Mouse (Mus musculus): ENCODE measurements around the gene Pon3.

Pon3 gene

DNA sequence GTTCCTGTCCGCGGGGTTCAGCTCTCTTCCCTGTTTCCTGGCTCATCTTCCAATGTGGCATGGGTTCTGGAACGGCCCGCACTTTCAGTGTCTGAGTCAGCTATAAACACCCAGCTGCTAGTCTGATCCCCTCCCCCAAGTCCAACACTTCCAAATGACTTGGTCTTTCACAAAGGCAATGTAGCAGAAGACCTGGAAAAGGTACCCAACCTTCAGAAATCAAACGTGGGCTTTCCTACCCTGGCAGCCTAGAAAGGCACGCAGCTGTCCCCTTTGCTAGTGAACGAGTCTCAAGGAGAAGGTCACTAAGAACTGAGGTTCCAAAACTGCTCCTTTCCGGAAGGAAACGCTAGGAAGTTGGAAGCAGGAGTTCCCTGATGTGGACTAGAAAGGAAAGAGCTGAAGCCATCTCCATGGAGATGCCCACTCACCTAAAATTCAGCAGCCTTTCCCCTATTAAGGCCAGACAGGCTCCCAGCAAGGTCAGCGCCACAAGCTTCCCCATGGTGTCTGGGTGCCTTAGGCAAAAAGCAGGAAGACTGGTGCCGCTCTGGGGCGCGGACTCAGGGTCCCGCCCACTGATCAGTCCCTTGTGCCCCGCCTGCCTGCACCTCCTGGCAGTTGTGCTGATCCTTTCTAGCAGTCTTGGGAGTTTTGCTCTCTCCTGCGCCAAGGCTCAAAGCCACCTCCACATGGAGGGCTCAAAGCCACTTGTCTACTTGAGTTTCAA, at the start of gene Pon3:
Pon3 (minus strand) TSS at position 565 of the 730 bp plus-strand sequence.
- peak; percentile 22 to 44 for DNase-seq

DNA sequence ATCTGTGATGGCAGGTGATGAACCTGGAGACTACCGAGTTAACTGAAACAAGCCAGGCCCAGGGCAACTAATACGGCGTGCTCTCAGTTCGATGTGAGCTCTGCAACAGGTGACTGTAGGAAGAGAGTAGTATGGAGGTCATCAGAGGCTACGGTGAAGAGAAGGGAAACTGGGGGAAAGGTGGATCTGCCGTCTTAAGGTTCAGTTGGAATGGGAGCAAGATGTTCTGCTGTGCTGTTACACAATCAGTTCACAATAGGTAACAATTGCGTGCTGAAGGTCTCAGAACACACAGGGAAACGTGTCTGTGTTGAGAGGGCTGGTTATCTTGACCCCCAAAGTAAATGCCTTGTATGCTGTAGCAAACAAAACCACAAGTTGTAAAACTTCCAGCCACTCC, 48.9 kb upstream of the Pon3 start:
- DNase-seq = no peak

DNA sequence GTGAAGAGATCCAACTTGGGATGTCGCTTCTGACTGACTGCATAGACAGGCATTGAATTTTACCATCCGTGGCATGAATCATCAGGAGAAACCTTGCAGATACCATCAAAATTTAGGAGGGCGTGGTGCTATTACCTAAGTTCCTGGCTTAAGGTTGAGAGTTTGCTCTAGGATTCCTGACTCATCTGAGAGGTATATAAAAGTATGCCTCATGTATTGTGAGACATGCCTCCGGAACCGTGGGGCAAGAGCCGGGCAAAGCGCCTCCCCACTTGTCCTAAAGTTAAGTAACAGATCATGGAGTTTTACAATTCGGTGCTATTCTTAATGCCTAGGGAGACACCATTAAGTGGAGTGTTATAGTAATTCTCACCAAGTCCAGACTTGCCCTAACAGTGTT, 44.5 kb upstream of the Pon3 start:
- DNase-seq = no peak

DNA sequence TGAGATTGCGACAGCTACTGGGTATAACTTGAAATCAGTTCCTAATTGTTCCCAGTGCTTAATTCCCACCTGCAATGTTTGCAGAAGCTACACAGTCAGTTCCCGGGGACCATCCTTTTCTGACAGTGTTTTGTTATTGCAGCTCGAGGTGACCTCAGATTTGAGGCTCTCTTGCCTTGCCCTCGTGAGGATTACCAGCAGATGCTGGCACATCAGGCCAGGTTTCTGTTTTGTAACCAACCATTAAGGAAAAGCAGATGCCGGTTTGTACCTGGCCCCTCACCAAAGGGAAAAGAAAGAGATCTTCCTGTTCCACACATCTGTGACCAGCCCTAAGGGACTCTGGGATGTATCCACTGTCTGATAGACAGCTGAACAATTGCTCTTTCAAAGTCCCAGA, 43.5 kb upstream of the Pon3 start:
- DNase-seq = no peak

DNA sequence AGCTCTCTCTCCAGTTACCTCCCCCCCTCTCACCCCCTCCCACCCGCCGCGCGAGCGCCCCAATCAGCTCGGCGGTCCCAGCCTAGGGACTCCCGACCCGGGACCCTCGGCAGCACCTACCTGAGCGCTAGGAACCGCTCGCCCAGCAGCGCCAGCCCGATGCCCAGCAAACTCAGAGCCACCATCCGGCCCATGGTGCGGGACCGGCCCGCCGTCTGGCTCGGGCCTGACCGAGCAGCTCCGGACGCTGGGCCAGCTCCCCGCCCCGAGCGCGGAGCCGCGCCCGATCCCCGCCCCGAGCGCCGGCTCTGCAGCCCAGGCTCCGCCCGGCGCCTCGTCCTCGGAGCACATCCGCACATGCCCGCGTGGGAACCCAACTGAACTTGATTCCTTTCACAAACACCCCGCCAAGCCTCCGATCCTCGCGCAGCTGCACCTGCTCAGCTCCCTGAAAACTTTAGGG, 42.0 kb upstream of the Pon3 start, which contains the start of gene Pon2:
Pon2 (minus strand) TSS at position 364 of the 463 bp plus-strand sequence.
- peak; percentile 78 to 85 for DNase-seq

DNA sequence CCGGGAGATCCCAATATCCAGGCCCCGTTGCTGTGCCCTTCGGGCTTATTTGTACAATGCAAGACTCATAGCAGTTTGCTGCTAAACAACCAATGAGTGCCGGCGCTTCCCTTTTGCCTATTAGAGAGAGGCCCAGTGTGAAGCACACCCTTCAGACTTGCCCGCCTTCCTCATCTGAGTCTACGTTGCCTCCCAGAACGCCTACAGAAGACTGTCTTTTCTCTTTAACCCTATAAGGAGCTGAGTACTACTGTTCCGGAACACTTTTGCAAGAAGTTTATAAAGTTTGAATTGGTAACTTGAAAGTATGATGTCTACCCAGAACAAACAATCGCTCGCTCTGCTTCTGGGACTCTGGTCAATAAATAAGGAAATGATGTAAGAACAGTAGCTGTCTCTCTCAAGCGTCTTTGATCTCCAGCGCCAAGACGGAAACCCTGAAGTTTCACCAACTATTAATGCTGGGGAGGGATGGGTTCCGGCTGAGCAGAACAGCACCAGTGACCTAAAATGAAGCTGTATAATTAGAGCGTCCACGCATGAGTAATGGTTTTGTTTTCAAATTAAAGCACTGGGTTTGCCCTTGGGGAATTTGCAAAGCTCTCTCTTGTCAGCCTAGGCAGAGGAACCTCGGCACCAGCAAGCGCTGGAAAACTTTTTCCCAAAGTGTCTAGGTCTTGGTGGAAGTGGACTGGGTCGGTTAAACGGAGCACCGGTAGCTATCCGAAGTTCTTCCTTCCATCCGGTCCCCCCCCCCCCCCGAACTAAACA, 41.4 kb upstream of the Pon3 start:
- DNase-seq = peak; percentile 35 to 48

DNA sequence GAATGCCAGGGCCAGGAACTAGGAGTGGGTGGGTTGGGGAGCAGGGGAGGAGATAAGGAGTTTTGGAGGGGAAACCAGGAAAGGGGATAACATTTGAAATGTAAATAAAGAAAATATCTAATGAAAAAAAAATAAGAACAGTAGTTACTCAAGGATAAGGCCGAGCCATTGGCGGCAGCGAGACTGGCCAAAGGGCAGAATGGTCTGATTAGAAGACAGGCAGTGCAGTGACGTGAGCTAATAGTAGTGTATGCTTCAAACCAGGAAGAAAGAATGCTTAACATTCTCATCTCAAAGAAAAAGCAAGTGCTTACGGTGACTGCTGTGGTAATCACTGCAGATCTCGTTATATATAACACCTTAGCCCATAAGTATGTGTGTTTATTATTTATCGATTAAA, 40.0 kb upstream of the Pon3 start:
- DNase-seq = no peak

DNA sequence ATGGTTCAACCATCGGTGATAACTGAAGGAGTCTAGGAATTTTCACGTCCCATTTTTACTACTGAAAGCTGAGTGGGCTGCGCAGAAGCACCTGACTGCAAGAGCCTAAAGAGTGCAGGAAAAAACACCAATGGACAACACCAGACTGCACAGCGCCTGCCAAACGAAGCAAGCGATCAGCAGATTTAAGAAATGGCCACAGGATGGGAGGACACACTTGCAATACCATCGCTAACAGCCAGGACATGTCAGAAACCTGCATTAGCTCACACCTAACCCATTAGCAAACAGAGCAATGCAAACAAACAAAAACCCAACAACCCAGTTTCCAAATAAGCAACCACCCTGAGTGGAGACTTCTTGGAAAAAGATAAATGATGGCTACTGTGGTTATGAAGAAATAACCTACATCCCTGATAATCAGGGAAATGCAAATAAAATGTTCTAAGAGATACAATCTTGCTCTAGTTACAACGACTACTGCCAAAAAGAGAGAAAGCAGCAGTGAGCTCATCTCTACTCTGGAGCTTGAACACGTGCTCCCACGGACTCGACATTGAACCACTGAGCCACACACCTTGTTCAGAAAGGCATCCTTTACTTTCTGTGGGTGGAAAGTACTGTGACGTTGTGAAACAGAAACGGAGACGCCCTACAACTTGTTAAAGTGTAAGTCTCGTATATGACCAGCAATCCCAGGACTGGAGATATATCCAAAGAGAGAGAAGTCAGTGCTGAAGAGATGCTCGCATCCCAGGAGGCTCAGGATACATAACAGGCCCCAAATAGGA, 38.8 kb upstream of the Pon3 start:
- no peak for DNase-seq

DNA sequence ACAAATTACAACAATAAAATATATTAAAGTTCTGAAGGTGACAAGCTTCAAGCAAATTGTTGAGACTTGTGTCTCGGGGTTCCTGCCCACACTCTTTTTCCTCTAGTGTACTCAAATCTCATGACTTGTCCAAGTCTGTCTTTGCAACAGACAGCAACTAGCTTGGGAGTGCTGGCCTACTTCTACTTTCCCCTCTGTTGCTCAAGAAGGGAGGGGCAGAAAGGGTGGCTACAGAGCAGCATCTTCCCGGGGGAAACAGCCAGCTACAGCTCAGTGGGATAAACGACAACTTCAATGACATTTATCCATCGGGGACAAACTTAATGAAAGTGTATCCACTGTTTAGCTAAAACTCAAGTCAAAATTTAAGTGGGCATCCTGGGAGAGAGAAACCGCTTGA, 36.8 kb upstream of the Pon3 start:
- DNase-seq = no peak

DNA sequence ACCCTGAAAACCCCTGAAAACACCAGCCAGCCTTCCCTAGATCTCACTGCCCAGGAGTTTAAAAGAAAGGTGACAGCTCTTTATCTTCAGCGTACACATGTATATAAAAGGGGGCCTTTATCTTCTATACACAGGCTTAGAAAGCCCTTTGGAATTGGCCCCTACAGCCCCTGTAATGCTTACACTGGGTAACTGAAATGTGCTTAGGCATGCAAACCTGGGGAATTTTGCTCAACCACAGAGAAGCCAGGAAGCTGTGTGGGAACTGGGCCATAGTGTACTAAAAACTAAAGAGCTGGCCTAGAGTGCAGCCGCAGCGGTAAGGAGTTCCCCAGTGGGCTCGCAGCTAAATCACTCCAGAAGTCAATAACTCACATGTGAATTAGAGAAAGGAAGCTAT, 35.4 kb upstream of the Pon3 start:
- no peak for DNase-seq

DNA sequence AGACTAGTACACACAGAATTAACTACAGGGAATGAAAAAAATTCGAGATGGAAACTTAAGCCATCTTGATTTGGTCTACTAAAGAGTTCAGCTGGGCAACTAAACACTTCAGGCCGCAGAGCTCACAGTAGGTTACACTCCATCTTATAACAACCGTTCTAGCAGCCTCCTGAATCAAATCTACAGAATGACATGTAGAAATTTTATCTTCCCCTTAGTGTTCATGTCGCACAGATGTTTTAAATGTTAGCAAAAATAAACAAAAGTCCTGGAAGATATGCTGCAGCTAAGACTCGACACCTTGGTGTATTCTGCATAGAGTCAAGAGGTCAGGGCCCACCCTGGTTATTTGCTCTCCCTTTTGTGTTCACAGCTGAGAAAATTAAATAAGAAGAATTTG, 31.8 kb upstream of the Pon3 start:
- DNase-seq = no peak

DNA sequence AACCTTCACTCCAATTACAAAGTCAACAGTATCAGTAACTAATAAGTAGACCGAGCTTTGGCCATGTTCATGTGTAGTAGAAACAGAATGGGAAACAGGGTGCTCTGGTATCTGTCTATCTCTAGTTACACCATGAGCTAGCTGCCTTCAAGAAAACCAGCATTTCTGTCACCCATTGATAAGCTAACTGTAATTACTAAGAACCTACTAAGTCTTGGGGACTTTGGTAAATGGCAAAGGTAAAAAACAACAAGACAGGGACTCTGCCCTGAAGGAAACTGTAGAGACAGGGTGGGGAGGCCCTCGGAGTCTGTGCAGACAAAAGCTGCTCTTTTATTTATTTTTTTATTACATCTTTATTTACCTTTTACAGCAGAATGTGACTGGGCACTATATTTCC, 31.3 kb upstream of the Pon3 start:
- no peak for DNase-seq

DNA sequence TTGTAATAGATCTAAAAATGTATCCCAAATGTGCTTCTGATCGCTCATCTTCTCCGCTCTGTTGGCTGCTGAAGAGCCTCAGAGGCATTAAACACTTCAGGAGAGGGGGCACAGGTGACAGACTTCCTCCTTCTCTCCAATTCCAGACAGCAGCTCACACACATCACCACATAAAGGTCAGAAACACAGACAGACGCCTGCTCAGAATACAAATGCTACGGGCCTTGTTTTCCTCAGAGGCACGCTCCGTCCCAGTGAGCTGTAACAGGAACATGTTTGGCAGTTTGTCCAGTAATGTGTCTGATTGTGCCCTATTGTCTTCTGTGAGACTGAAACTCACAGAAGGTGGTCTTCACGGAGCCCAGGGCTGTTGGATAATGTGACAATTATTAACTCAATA, 26.3 kb upstream of the Pon3 start:
- DNase-seq = no peak

DNA sequence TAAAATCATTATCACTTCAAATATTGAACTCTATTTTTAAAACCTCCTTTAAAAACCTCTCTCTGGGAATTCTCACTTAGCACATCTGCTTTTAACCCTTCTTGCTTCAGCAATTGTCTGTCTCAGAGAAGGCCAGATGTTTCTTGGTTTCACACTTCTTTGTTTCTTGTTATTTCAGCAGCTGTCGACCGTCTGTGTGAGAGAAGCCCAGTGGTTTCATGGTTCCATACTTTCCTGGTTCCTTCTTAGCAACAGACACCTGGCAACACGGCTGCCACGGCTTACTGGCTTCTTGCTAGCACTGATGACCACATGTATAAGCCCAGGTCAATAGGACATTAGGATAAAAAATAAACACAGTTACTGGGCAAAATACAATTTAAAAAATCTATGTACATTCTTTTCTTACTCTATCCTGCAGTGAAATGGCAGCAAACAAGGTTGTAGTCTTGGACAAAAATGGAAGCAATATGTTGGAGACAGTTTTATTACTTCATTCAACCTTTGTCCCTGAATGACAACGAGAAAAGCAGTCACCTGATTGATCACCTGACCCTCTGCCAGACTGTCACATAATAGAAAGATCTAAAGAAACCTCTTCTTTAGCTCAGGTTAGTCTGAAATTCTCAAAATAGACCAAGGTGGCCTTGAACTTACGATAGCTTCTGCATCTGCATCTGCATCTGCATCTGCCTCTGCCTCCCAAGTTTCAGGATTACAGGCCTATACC, 24.7 kb upstream of the Pon3 start:
- DNase-seq = no peak

DNA sequence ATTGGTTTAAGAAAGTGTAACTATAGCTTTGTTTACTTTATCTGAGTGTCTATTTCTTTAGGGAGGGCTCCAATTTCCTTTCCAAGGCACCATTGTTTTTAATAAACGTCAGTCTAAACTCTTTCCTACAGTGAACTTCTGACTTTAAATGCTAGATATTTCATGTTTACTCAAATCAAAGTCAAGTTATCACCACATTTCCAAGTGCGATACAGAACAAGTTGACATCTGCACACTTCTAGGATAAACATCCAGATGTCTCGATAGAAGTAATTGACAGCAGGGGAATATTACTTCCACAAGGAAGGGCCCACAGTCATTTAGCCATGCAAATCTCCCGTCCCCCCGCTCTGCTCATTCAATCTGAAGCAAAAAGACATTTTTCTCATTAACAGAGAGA, 21.9 kb upstream of the Pon3 start:
- DNase-seq = no peak

DNA sequence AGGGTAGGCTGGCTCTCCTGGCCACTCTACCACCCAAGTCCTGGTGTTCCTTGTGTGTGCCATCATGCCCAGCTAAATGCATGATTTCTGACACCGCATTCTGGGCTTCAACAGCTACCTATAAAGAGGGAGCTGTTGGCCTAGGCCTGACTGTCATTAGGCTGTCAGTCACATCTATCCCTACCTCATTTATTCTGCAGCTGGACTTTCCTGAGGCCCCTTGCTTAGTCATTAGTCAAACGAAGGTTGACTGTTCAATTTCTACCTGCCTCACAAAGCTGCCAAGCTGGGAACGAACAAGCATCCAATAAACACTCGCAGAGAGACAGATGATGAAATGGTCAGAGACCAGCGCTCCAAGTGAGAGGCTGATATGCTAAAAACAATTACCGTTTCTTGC, 13.6 kb upstream of the Pon3 start:
- no peak for DNase-seq

DNA sequence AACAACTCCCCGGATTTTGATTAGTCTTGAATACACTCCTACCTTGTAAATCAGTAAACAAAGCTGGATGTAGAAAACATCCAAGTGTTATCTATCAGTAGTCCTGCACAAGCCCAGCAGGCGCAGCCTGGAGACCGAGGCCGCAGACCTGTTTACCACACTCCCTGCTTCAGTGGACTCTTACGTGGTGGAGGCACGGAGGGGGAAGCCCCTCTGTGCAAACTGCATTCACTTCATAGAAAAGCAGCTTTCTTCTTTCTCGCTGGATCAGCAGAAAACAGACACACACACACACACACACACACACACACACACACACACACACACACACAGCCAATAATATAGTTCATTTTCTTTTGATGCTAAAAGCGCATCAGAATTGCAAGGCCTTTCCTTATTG, 8.7 kb upstream of the Pon3 start:
- DNase-seq = no peak

DNA sequence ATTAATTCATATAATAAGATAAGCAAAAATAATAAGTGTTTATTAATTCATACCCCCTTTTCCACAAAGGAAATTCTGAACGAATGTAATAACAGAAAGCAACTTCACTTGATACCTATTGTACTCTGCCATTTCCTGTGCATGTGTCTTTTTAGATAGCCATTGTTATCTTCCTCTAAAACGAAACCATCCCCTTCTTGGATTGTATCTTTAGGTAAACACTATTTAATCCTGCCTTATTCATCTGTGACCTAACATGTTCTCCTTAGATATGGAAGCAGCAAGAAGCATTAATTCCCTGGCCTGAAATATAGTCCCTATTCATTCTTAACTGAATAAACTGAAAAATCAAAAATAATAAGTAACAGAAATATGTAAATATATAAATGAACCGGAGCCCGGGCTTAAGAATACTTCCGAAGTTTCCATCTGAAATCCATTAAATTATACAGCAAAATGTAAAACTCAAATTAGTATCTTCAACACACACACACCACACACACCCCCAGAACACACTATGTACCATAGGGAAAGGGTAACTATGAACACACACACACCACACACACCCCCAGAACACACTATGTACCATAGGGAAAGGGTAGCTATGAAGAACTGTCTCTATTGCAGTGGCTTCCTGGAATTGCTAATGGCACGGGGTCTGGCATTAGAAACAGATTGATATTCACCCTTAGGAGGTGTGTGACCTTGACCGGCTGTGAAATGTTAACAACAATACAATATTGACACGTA, 7.3 kb upstream of the Pon3 start:
- no peak for DNase-seq

DNA sequence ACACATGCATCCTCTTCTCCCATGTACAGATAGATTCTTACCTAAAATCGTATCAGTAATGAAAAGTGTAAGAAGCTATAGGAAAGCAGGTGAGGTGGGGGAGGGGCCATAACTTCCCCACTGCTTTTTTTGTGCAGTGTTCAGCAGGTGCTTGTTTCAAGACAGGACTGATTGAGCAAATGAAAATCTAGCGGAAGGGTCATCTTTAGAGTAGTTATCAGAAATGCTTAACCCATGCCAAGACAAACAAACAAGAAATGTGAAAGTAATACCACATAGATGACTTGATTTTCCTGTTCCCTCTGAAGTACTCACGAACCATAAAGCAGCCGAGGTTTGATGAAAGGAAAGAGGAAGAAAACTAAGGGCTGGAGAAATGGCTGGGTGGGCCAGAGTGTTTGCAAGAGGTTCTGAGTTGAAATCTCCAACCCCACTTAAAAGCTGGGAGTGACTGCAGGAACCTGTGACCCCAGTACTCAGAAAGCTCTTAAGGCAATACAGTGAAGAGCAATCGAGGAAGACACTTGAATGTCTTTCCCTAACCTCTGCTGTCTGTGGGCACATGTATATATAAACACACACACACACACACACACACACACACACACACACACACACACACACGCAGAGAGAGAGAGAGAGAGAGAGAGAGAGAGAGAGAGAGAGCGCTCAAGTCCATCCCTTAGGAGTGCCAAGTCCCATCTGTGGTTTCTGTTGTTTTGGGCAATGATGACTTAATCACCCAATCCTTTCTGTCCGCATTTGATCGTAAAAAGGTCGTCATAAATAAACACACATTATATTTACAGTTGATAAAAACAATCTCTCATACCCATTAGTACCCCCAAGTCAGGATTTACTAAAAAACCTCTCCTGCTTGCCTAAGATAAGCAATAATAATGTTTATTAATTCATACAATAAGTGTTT, 6.5 kb upstream of the Pon3 start:
- DNase-seq = no peak

DNA sequence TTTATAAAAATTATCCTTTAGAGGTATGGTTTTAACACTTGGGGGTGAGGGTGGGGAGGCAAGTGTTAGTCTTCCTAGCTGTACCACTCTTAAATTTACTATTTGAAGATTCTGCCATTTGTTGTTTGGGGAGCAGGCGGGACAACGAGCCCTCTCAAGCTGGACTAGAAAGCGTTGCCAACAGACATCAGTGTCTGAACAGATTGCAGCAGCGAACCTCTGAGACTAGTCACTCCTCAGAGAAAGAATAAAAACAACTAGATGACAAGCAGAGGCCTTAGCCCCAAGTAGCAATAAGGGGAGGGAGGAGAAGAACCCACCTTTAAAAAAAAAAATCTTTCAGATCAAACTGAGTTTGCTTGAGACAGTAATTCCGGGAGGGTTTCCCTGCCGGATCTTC, 795 bp downstream of the Pon3 start:
- no peak for DNase-seq

DNA sequence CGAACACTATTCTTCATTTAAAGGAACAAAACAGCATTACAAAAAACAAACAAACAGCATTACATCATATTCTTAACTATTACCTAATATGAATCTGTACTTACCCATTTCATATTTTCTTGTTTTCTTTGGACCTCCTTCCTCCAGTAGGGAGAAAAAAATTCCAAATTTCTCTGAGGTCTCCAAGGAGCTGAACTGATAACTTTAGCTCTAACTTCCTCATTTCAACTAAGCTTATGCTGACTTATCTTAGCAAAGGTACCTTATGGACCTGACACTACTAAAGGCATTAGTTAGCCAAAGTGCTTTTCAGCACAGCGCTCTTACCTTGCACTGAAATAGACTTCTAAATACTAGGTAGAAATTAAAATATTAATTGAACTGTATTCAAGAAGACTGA, 1.2 kb downstream of the Pon3 start:
- no peak for DNase-seq

Data from spleen, adult 18-20 months (tissue).